Comparison of ENCODE assay signal across 10 mouse cellular contexts in genomic region chr1:164586066-164586989, GRCm38 (mm10).
DNase-seq lines count a peak whose midpoint lies in the region; ATAC-seq lines count a peak whose summit lies in the region.
"Had no signal": no experiment of that assay in that cellular context is flagged by ENCODE, and none has a peak within 500 bp of the region (broad histone marks: within the 10 kb centered on the region; RNA-seq: fewer than 3 reads in every experiment).

No protein-coding gene starts in this region.

- no peak overlapping the region for H3K4me3 ChIP-seq in heart, embryonic 13.5 days
- no peak overlapping the region for H3K4me3 ChIP-seq in limb, embryonic 10.5 days
- H3K4me3 ChIP-seq: embryonic facial prominence, embryonic 15.5 days; liver, embryonic 13.5 days had no signal

- H3K4me1 ChIP-seq in heart, embryonic 13.5 days: peaks cover 23% of the 10 kb centered on the region
- H3K4me1 ChIP-seq in limb, embryonic 10.5 days: no peaks in the 10 kb centered on the region
- H3K4me1 ChIP-seq: embryonic facial prominence, embryonic 15.5 days; liver, embryonic 13.5 days had no signal

- H3K9ac ChIP-seq in heart, embryonic 13.5 days: no peak overlapping the region
- H3K9ac ChIP-seq: embryonic facial prominence, embryonic 15.5 days; liver, embryonic 13.5 days had no signal

- no peak for ATAC-seq in heart, embryonic 13.5 days (ENCODE audit: extremely low read depth, insufficient number of reproducible peaks, low FRiP score, low TSS enrichment)
- ATAC-seq: hindbrain, postnatal 0 days had no signal

- no peaks in the 10 kb centered on the region for H3K9me3 ChIP-seq in heart, embryonic 13.5 days
- H3K9me3 ChIP-seq in limb, embryonic 10.5 days (replicated peaks): no peaks in the 10 kb centered on the region
- H3K9me3 ChIP-seq: embryonic facial prominence, embryonic 15.5 days; liver, embryonic 13.5 days had no signal

- H3K27ac ChIP-seq in heart, embryonic 13.5 days (replicated peaks): peak overlapping the region; percentile 72
- H3K27ac ChIP-seq in limb, embryonic 10.5 days: no peak overlapping the region
- H3K27ac ChIP-seq: embryonic facial prominence, embryonic 15.5 days; hindbrain, postnatal 0 days; liver, embryonic 13.5 days had no signal

- peak overlapping the region; percentile 36 for H3K4me2 ChIP-seq in heart, embryonic 13.5 days
- H3K4me2 ChIP-seq: embryonic facial prominence, embryonic 15.5 days; liver, embryonic 13.5 days had no signal

- DNase-seq in ovary, adult 18-20 months (ENCODE audit: low spot score): peak; percentile 6
- DNase-seq in ovary, postnatal 10 days (ENCODE audit: low spot score): no peak
- DNase-seq in left cerebral cortex, adult 18-20 months (ENCODE audit: low spot score in 2 of 2): peak; percentile 66 to 78
- DNase-seq in right cerebral cortex, postnatal 4 days: peak; percentile 10
- no peak for DNase-seq in limb, embryonic 10.5 days (ENCODE audit: low spot score)
- no peak for DNase-seq in cerebellum, adult 18-20 months
- DNase-seq: liver, embryonic 13.5 days had no signal

- no peaks in the 10 kb centered on the region for H3K36me3 ChIP-seq in heart, embryonic 13.5 days
- no peaks in the 10 kb centered on the region for H3K36me3 ChIP-seq in limb, embryonic 10.5 days
- H3K36me3 ChIP-seq: embryonic facial prominence, embryonic 15.5 days; liver, embryonic 13.5 days had no signal

- WGBS in heart, embryonic 13.5 days: 33% methylated on average over 11 of the region's 11 CpGs
- 63% methylated on average over 11 of the region's 11 CpGs for WGBS in limb, embryonic 10.5 days

- H3K27me3 ChIP-seq in heart, embryonic 13.5 days (replicated peaks): no peaks in the 10 kb centered on the region
- H3K27me3 ChIP-seq in limb, embryonic 10.5 days (ENCODE audit: low read depth, poor library complexity, severe bottlenecking): no peaks in the 10 kb centered on the region
- H3K27me3 ChIP-seq: embryonic facial prominence, embryonic 15.5 days; liver, embryonic 13.5 days had no signal

Comparison
In these comparisons a context has a peak if more than half of its experiments do, and no peak if none do; other contexts are left out.
1. DNase-seq: peak in ovary, adult 18-20 months (single experiment), left cerebral cortex, adult 18-20 months (2 of 2) and right cerebral cortex, postnatal 4 days (single experiment); none in ovary, postnatal 10 days (single experiment), limb, embryonic 10.5 days (single experiment) and cerebellum, adult 18-20 months (0 of 2).